In genomic region chr5:105649514-105650001, GRCm38 (mm10) we compare ENCODE assay signal across 8 mouse cellular contexts. TPM values are rescaled to one million over a fixed set of nuclear protein-coding genes. Genes with fewer than 3 reads are reported as not detected.
A peak's percentile ranks its signal among the peaks of the same experiment; 100 is the strongest.
DNase-seq lines count a peak whose midpoint lies in the region; ATAC-seq lines count a peak whose summit lies in the region.

No protein-coding gene starts in this region.

- peak; percentile 26 for DNase-seq in embryo, embryonic 10 days (ENCODE audit: low spot score)
- DNase-seq in embryo, embryonic 11 days = no peak
- no peak for DNase-seq in embryonic facial prominence, embryonic 10.5 days (ENCODE audit: low spot score)
- DNase-seq in lung, postnatal 36 days = peak; percentile 79
- DNase-seq in thymus, postnatal 25 days = peak; percentile 91
- DNase-seq in forebrain, embryonic 11.5 days (ENCODE audit: low spot score) = no peak
- no peak for DNase-seq in layer of hippocampus, postnatal 14 days (ENCODE audit: low spot score in 2 of 2)

- no peaks in the 10 kb centered on the region for H3K36me3 ChIP-seq in embryonic facial prominence, embryonic 10.5 days (replicated peaks)
- H3K36me3 ChIP-seq in intestine, embryonic 16.5 days (ENCODE audit: control insufficient read depth, insufficient read depth, low read length) = no peaks in the 10 kb centered on the region
- H3K36me3 ChIP-seq in forebrain, embryonic 11.5 days (ENCODE audit: control insufficient read depth, insufficient read depth, low read length) = no peaks in the 10 kb centered on the region

- H3K9ac ChIP-seq in intestine, embryonic 16.5 days (ENCODE audit: low read depth, low read length) = no peak overlapping the region
- no peak overlapping the region for H3K9ac ChIP-seq in forebrain, embryonic 11.5 days (ENCODE audit: low read length)

- H3K4me2 ChIP-seq in intestine, embryonic 16.5 days (ENCODE audit: low read depth, low read length) = no peak overlapping the region
- H3K4me2 ChIP-seq in forebrain, embryonic 11.5 days (ENCODE audit: low read depth, low read length, severe bottlenecking) = no peak overlapping the region

- H3K9me3 ChIP-seq in embryonic facial prominence, embryonic 10.5 days = no peaks in the 10 kb centered on the region
- H3K9me3 ChIP-seq in intestine, embryonic 16.5 days (ENCODE audit: control insufficient read depth, low read length) = no peaks in the 10 kb centered on the region
- H3K9me3 ChIP-seq in forebrain, embryonic 11.5 days (ENCODE audit: control insufficient read depth, low read length) = no peaks in the 10 kb centered on the region

- peaks cover 22% of the 10 kb centered on the region for H3K4me1 ChIP-seq in embryonic facial prominence, embryonic 10.5 days
- no peaks in the 10 kb centered on the region for H3K4me1 ChIP-seq in intestine, embryonic 16.5 days (ENCODE audit: control insufficient read depth, insufficient read depth, low read length)
- no peaks in the 10 kb centered on the region for H3K4me1 ChIP-seq in forebrain, embryonic 11.5 days (replicated peaks; ENCODE audit: control insufficient read depth, insufficient read depth, low read length)

- H3K4me3 ChIP-seq in embryonic facial prominence, embryonic 10.5 days = no peak overlapping the region
- H3K4me3 ChIP-seq in intestine, embryonic 16.5 days (ENCODE audit: low read length) = no peak overlapping the region
- H3K4me3 ChIP-seq in forebrain, embryonic 11.5 days (ENCODE audit: low read depth, low read length) = no peak overlapping the region

- peaks cover 9% of the 10 kb centered on the region; the same call in 1 of the 2 replicates for H3K27me3 ChIP-seq in embryonic facial prominence, embryonic 10.5 days (replicated peaks; ENCODE audit: low read depth, poor library complexity, severe bottlenecking)
- no peaks in the 10 kb centered on the region for H3K27me3 ChIP-seq in intestine, embryonic 16.5 days (replicated peaks; ENCODE audit: control insufficient read depth, insufficient read depth, low read length)
- H3K27me3 ChIP-seq in forebrain, embryonic 11.5 days (ENCODE audit: control insufficient read depth, insufficient read depth, low read length) = no peaks in the 10 kb centered on the region

- ATAC-seq in intestine, embryonic 16.5 days = peak; percentile 70
- no peak for ATAC-seq in forebrain, embryonic 11.5 days (replicated peaks; ENCODE audit: low FRiP score)

- 89% methylated on average over 10 of the region's 10 CpGs for WGBS in embryonic facial prominence, embryonic 10.5 days
- WGBS in intestine, embryonic 16.5 days = 86% methylated on average over 10 of the region's 10 CpGs
- WGBS in forebrain, embryonic 11.5 days = 96% methylated on average over 10 of the region's 10 CpGs

- H3K27ac ChIP-seq in embryonic facial prominence, embryonic 10.5 days (replicated peaks) = peak overlapping the region; percentile 67
- 0 out of 2 replicates have a peak overlapping the region, but pooled peaks have one; percentile 23 for H3K27ac ChIP-seq in intestine, embryonic 16.5 days (ENCODE audit: low read length)
- H3K27ac ChIP-seq in forebrain, embryonic 11.5 days (ENCODE audit: low read depth, low read length) = no peak overlapping the region

RNA-seq across cellular contexts. Expression of gene Lrrc8d, which starts 50.2 kb away (rescaled TPM):
- 22.2 TPM in 2 replicates for polyA plus RNA-seq in embryonic facial prominence, embryonic 10.5 days (2016; fragmentation: Nextera tagmentation; extraction: Ambion mirVana)
- polyA plus RNA-seq in intestine, embryonic 16.5 days (2015; fragmentation: Nextera tagmentation; extraction: Ambion mirVana) = 8.9 and 10.9 TPM in 2 replicates
- polyA plus RNA-seq in forebrain, embryonic 11.5 days (2014; fragmentation: Nextera tagmentation; extraction: Ambion mirVana) = 26.8 and 28.9 TPM in 2 replicates
- 10 to 100 TPM; 53.8 to 58.3 TPM for total RNA-seq in layer of hippocampus, postnatal 14 days (2021)

Comparison
In these comparisons a context has a peak if more than half of its experiments do, and no peak if none do; other contexts are left out.
1. DNase-seq: peak in embryo, embryonic 10 days (single experiment), lung, postnatal 36 days (single experiment) and thymus, postnatal 25 days (single experiment); none in embryo, embryonic 11 days (single experiment), embryonic facial prominence, embryonic 10.5 days (single experiment), forebrain, embryonic 11.5 days (single experiment) and layer of hippocampus, postnatal 14 days (0 of 2).